Mouse (Mus musculus): ENCODE data around the gene Arhgap22. TPM values are rescaled to one million over a fixed set of nuclear protein-coding genes. Genes with fewer than 3 reads are reported as not detected.
A peak's percentile ranks its signal among the peaks of the same experiment; 100 is the strongest.

Gene Arhgap22
- total RNA-seq, 1 experiment = 5.7 TPM

DNA sequence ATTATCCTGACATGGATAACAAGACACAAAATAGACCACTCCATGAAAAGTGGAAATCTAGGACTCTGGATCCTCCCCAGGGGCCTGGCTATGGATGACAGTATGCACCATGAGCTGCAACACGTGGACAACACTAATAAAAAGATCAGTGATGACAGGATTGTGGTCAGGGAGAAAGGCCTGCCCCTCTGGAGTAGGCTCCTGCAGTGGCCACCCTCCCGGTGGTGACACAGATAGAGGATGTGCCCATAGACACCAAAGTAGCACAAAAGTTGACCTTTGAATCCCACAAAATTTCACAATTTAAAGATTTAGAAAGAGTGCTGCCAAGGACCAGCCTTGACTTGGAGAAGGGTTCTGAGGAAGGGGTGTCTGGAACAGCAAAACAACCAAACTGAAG, 29.4 kb downstream of the Arhgap22 start:
- no peaks in the 10 kb centered on the region for H3K9me3 ChIP-seq (ENCODE audit: control insufficient read depth, insufficient read depth, low read depth, low read length)
- no peak overlapping the region for H3K27ac ChIP-seq (ENCODE audit: insufficient read depth, low read depth, low read length, poor library complexity, severe bottlenecking)
- H3K36me3 ChIP-seq (ENCODE audit: control insufficient read depth, insufficient read depth, low read length, poor library complexity, severe bottlenecking) = no peaks in the 10 kb centered on the region
- no peak overlapping the region for H3K4me3 ChIP-seq (ENCODE audit: insufficient read depth in 1 of 2, low read depth in 1 of 2, low read length in 2 of 2, poor library complexity in 1 of 2, severe bottlenecking in 1 of 2)
- no peak overlapping the region for H3K9ac ChIP-seq (ENCODE audit: insufficient read depth, low read depth, low read length, poor library complexity, severe bottlenecking)
- no peak for TF ChIP-seq CHD2 (IDR thresholded peaks at IDR 0.05; ENCODE audit: low read depth, low read length)
- no peak for TF ChIP-seq MAFK (IDR thresholded peaks at IDR 0.05; ENCODE audit: insufficient read depth, low read depth, low read length)
- no peak for TF ChIP-seq ZC3H11A (IDR thresholded peaks at IDR 0.05; ENCODE audit: borderline replicate concordance, low read depth, low read length)
- TF ChIP-seq HCFC1 (IDR thresholded peaks at IDR 0.05; ENCODE audit: borderline replicate concordance, insufficient read depth, low read length) = no peak
- no peak for TF ChIP-seq ZNF384 (IDR thresholded peaks at IDR 0.05; ENCODE audit: low read depth, low read length)
- peaks cover 0 to 6% of the 10 kb centered on the region in 2 experiments; a peak in 1 of 4 replicates for H3K4me1 ChIP-seq (ENCODE audit: control insufficient read depth in 2 of 2, insufficient read depth in 2 of 2, low read length in 2 of 2, poor library complexity in 1 of 2)
- in situ Hi-C loops (cut with MboI; ENCODE audit: low sequenced_read_pairs in 2 of 2, unreplicated experiment in 2 of 2) = no loop called here
- DNase-seq (ENCODE audit: low read depth, low spot score) = no peak

DNA sequence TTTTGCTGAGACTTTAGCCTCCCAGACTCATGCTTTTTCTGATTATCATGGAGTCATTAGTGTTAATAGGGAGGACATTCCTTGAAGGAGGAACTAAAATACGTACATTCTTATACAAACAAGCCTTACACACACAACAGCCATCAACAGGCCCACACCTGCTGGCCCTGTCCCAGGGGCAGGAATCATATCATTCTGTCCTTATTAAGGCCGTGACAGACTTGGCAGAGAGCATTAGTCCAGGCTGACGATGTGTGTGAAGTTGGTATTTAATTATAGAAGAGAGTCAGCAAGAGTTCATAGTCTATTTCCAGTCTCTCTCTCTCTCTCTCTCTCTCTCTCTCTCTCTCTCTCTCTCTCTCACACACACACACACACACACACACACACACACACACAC, 30.7 kb downstream of the Arhgap22 start:
- no peak for DNase-seq (ENCODE audit: low read depth, low spot score)
- H3K9me3 ChIP-seq (ENCODE audit: control insufficient read depth, insufficient read depth, low read depth, low read length) = no peaks in the 10 kb centered on the region
- no peak for TF ChIP-seq ZNF384 (IDR thresholded peaks at IDR 0.05; ENCODE audit: low read depth, low read length)
- no peak for TF ChIP-seq CHD2 (IDR thresholded peaks at IDR 0.05; ENCODE audit: low read depth, low read length)
- no peak for TF ChIP-seq MAFK (IDR thresholded peaks at IDR 0.05; ENCODE audit: insufficient read depth, low read depth, low read length)
- TF ChIP-seq ZC3H11A (IDR thresholded peaks at IDR 0.05; ENCODE audit: borderline replicate concordance, low read depth, low read length) = no peak
- TF ChIP-seq HCFC1 (IDR thresholded peaks at IDR 0.05; ENCODE audit: borderline replicate concordance, insufficient read depth, low read length) = no peak

DNA sequence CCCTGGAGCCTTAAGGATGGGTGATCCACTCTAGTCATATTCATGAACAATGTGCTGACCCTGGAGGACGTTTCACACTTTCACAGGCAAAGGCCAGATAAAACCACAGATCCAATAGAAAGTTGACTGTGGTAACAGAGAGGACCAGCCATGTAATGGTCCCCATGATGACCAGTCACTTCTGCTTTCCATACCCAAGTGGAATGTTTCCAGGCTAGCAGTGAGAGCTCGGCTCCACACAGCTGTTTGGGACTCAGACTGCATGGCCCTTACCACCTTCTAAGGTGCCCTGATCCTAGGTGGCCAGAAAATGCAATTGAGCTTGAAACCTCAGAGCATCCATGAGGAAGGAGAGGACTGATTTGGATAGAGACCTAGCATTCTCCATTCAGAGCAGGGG, 31.1 kb downstream of the Arhgap22 start:
- H3K36me3 ChIP-seq (ENCODE audit: control insufficient read depth, insufficient read depth, low read length, poor library complexity, severe bottlenecking) = no peaks in the 10 kb centered on the region
- H3K9ac ChIP-seq (ENCODE audit: insufficient read depth, low read depth, low read length, poor library complexity, severe bottlenecking) = no peak overlapping the region
- H3K4me1 ChIP-seq (ENCODE audit: control insufficient read depth in 2 of 2, insufficient read depth in 2 of 2, low read length in 2 of 2, poor library complexity in 1 of 2) = peaks cover 0 to 6% of the 10 kb centered on the region in 2 experiments; a peak in 1 of 4 replicates
- TF ChIP-seq ZNF384 (IDR thresholded peaks at IDR 0.05; ENCODE audit: low read depth, low read length) (no peak), ZC3H11A (IDR thresholded peaks at IDR 0.05; ENCODE audit: borderline replicate concordance, low read depth, low read length) (no peak), HCFC1 (IDR thresholded peaks at IDR 0.05; ENCODE audit: borderline replicate concordance, insufficient read depth, low read length) (no peak), MAFK (IDR thresholded peaks at IDR 0.05; ENCODE audit: insufficient read depth, low read depth, low read length) (no peak), CHD2 (IDR thresholded peaks at IDR 0.05; ENCODE audit: low read depth, low read length) (no peak)
- no peak for DNase-seq (ENCODE audit: low read depth, low spot score)
- H3K27ac ChIP-seq (ENCODE audit: insufficient read depth, low read depth, low read length, poor library complexity, severe bottlenecking) = no peak overlapping the region
- H3K4me3 ChIP-seq (ENCODE audit: insufficient read depth in 1 of 2, low read depth in 1 of 2, low read length in 2 of 2, poor library complexity in 1 of 2, severe bottlenecking in 1 of 2) = no peak overlapping the region
- in situ Hi-C loops (cut with MboI; ENCODE audit: low sequenced_read_pairs in 2 of 2, unreplicated experiment in 2 of 2) = no loop called here
- H3K9me3 ChIP-seq (ENCODE audit: control insufficient read depth, insufficient read depth, low read depth, low read length) = no peaks in the 10 kb centered on the region

More for the DNA sequence above, 30.7 kb downstream of the Arhgap22 start:
- Histone ChIP-seq H3K4me1 (ENCODE audit: control insufficient read depth in 2 of 2, insufficient read depth in 2 of 2, low read length in 2 of 2, poor library complexity in 1 of 2) (peaks cover 0 to 6% of the 10 kb centered on the region in 2 experiments; a peak in 1 of 4 replicates), H3K36me3 (ENCODE audit: control insufficient read depth, insufficient read depth, low read length, poor library complexity, severe bottlenecking) (no peaks in the 10 kb centered on the region), H3K9ac (ENCODE audit: insufficient read depth, low read depth, low read length, poor library complexity, severe bottlenecking) (no peak overlapping the region), H3K4me3 (ENCODE audit: insufficient read depth in 1 of 2, low read depth in 1 of 2, low read length in 2 of 2, poor library complexity in 1 of 2, severe bottlenecking in 1 of 2) (no peak overlapping the region), H3K27ac (ENCODE audit: insufficient read depth, low read depth, low read length, poor library complexity, severe bottlenecking) (no peak overlapping the region)
- in situ Hi-C loops (cut with MboI; ENCODE audit: low sequenced_read_pairs in 2 of 2, unreplicated experiment in 2 of 2) = no loop called here

DNA sequence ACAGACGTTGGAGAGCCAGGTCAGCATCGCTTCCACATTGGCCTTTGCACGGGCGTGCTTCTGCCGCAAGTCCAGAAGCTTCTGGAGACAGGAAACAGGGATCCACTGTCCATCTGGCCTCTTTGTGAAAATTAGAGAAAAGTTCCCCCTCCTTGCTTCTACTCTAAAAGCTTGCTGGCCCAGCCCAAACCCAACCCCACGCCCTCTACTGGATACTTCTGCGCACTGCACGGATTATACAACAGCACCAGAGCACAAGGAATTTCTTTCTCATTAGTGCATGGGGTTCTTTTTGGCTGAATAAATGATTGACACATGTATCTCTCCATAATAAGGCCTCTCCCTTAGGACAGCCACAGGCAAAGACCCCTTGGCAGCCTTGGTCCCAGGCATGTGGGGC, 32.6 kb downstream of the Arhgap22 start:
- in situ Hi-C loops (cut with MboI; ENCODE audit: low sequenced_read_pairs in 2 of 2, unreplicated experiment in 2 of 2) = no loop called here

DNA sequence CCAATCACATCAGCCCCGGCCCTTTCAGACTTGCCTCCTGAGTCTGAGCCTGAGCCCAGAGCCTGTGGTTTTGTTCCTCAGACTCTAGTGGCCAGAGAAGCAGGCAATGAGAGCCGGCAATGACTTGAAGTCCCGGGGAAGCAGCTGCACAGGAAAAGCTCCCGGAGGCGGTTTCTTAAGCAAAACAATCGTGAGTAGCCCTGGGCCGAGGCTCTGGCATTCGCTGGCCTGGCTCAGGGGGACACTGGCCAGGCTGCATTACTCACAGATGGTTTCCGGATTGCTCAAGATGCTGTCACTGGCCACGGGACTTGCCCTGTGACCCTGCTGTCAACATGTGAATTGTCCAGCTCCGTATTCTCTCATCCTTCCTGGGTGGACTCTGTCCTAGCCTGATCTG, 33.8 kb downstream of the Arhgap22 start:
- H3K36me3 ChIP-seq (ENCODE audit: control insufficient read depth, insufficient read depth, low read length, poor library complexity, severe bottlenecking) = no peaks in the 10 kb centered on the region
- H3K4me1 ChIP-seq (ENCODE audit: control insufficient read depth in 2 of 2, insufficient read depth in 2 of 2, low read length in 2 of 2, poor library complexity in 1 of 2) = peaks cover 0 to 13% of the 10 kb centered on the region in 2 experiments; a peak in 1 of 4 replicates
- no peak overlapping the region for H3K27ac ChIP-seq (ENCODE audit: insufficient read depth, low read depth, low read length, poor library complexity, severe bottlenecking)
- no peak overlapping the region for H3K4me3 ChIP-seq (ENCODE audit: insufficient read depth in 1 of 2, low read depth in 1 of 2, low read length in 2 of 2, poor library complexity in 1 of 2, severe bottlenecking in 1 of 2)
- no peaks in the 10 kb centered on the region for H3K9me3 ChIP-seq (ENCODE audit: control insufficient read depth, insufficient read depth, low read depth, low read length)
- H3K9ac ChIP-seq (ENCODE audit: insufficient read depth, low read depth, low read length, poor library complexity, severe bottlenecking) = no peak overlapping the region
- in situ Hi-C loops (cut with MboI; ENCODE audit: low sequenced_read_pairs in 2 of 2, unreplicated experiment in 2 of 2) = no loop called here
- no peak for DNase-seq (ENCODE audit: low read depth, low spot score)
- TF ChIP-seq ZC3H11A (IDR thresholded peaks at IDR 0.05; ENCODE audit: borderline replicate concordance, low read depth, low read length) (no peak), ZNF384 (IDR thresholded peaks at IDR 0.05; ENCODE audit: low read depth, low read length) (no peak)

More for the DNA sequence above, 32.6 kb downstream of the Arhgap22 start:
- Histone ChIP-seq H3K9me3 (ENCODE audit: control insufficient read depth, insufficient read depth, low read depth, low read length) (no peaks in the 10 kb centered on the region), H3K4me3 (ENCODE audit: insufficient read depth in 1 of 2, low read depth in 1 of 2, low read length in 2 of 2, poor library complexity in 1 of 2, severe bottlenecking in 1 of 2) (no peak overlapping the region), H3K4me1 (ENCODE audit: control insufficient read depth in 2 of 2, insufficient read depth in 2 of 2, low read length in 2 of 2, poor library complexity in 1 of 2) (peaks cover 0 to 12% of the 10 kb centered on the region in 2 experiments; a peak in 1 of 4 replicates), H3K36me3 (ENCODE audit: control insufficient read depth, insufficient read depth, low read length, poor library complexity, severe bottlenecking) (no peaks in the 10 kb centered on the region), H3K27ac (ENCODE audit: insufficient read depth, low read depth, low read length, poor library complexity, severe bottlenecking) (no peak overlapping the region), H3K9ac (ENCODE audit: insufficient read depth, low read depth, low read length, poor library complexity, severe bottlenecking) (no peak overlapping the region)
- peak; percentile 47 for DNase-seq (ENCODE audit: low read depth, low spot score)
- no peak for TF ChIP-seq ZC3H11A (IDR thresholded peaks at IDR 0.05; ENCODE audit: borderline replicate concordance, low read depth, low read length)
- no peak for TF ChIP-seq HCFC1 (IDR thresholded peaks at IDR 0.05; ENCODE audit: borderline replicate concordance, insufficient read depth, low read length)
